Mouse (Mus musculus): Measurements from ENCODE around the gene Zfp609.

- TF ChIP-seq POLR2A (IDR thresholded peaks at IDR 0.05; ENCODE audit: extremely low read depth, insufficient read depth, low read length) (no peak), CTCF (IDR thresholded peaks at IDR 0.05; ENCODE audit: low read depth, low read length) (no peak)
Observed at GRCm38 (mm10) chr9:65648730-65649129, 178.6 kb downstream of the Zfp609 start.
